Mouse (Mus musculus) G1E (cell line): ENCODE results near the gene Sh3rf1.

Experiments used
- CTCF ChIP-seq: IDR thresholded peaks from 2 replicates; pipeline ENCODE4 v1.5.1; 2012; ENCODE audit warnings: low read depth, low read length, inconsistent platforms, mixed read lengths
- GATA1 ChIP-seq: IDR thresholded peaks from 2 replicates; pipeline ENCODE4 v1.6.1; 2012; ENCODE audit warnings: borderline replicate concordance, low read length, inconsistent platforms, mixed read lengths
- TAL1 ChIP-seq: conservative IDR thresholded peaks from 2 replicates; pipeline ENCODE4 v1.6.1; 2012; ENCODE audit warnings: low read depth, low read length, inconsistent platforms, mixed read lengths

DNA sequence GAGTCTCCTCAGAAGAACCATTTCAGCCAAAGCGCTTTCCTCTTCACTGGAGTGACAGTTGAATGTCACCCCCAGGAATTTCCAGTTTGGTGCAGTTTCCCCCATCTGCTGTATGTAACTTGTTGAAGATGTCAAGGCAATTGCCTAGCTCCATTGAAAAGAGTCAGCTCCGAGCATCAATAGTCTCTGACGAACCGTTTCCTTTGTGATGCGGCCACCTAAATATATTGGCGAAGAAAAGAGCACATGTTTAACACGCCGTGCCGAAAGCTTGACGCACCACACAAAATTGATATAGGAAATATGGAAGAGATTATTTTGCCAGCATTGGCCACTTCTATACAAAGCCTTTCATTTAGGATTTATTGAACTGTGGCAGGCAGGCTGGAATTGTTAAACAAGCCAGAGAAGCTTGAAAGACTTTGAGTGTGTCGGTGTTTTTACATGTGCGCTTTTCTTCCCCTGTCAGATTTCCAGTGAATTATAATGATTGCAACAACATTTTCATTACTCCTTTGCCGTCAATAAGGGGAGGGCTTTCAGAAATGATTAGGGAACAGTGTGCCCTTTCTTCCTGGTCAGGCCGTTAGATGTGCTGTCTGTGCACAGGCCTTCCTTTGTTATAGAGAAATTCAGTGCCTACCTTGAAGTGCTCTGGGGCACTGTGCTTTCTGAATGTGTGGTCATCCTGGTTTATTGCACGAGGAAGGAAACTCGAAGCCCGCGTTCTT lies 77.8 kb downstream of the Sh3rf1 start:
- no peak for TF ChIP-seq TAL1
- TF ChIP-seq CTCF: no peak
- TF ChIP-seq GATA1: no peak
